Mouse (Mus musculus): Measurements from ENCODE around the gene Slc25a25. TPM values are rescaled to one million over a fixed set of nuclear protein-coding genes. Genes with fewer than 3 reads are reported as not detected.

The Slc25a25 gene
- polyA plus RNA-seq, 1 experiment, result 19.9 TPM

DNA sequence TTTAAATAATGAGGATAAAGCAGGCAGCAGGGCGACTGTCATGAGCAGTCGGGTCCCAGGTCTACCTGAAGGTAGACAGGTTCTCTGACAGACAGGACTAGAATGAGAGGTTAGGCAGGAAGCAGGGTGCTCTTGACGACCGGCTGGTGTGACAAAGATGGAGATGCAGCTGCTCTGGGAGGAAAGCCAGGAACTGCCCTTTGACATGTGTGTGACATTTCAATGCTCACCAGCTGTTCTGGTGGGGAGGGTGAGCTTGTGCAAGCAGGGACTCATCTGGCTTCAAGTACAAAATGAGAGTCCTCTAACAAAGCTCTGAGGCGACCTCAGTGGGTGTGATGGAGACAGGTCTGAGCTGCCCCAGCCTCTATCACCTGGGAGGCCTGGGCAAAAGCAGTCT, 37.3 kb downstream of the Slc25a25 start:
- Histone ChIP-seq H3K4me3 (replicated peaks; ENCODE audit: extremely low read depth, low read depth, low read length) (no peak overlapping the region), H3K4me1 (ENCODE audit: control insufficient read depth, insufficient read depth, low read length) (no peaks in the 10 kb centered on the region)
- 45% methylated on average over 5 of the region's 5 CpGs for WGBS
- no peak for DNase-seq
- TF ChIP-seq CTCF (IDR thresholded peaks at IDR 0.05; ENCODE audit: insufficient read depth, low read length), result no peak
- TF ChIP-seq POLR2A (IDR thresholded peaks at IDR 0.05; ENCODE audit: borderline replicate concordance, extremely low read depth, low read depth, low read length), result no peak

- DNase-seq, result no peak
- Histone ChIP-seq H3K4me3 (replicated peaks; ENCODE audit: extremely low read depth, low read depth, low read length) (no peak overlapping the region), H3K4me1 (ENCODE audit: control insufficient read depth, insufficient read depth, low read length) (no peaks in the 10 kb centered on the region)
- TF ChIP-seq POLR2A (IDR thresholded peaks at IDR 0.05; ENCODE audit: borderline replicate concordance, extremely low read depth, low read depth, low read length), result no peak
- no peak for TF ChIP-seq CTCF (IDR thresholded peaks at IDR 0.05; ENCODE audit: insufficient read depth, low read length)
- WGBS, result 93% methylated on average over 6 of the region's 6 CpGs
Observed at GRCm38 (mm10) chr2:32412742-32413531, 38.3 kb downstream of the Slc25a25 start.

GRCm38 (mm10) chr2:32411407-32411806, 39.8 kb downstream of the Slc25a25 start:
- Histone ChIP-seq H3K4me3 (replicated peaks; ENCODE audit: extremely low read depth, low read depth, low read length) (no peak overlapping the region), H3K4me1 (ENCODE audit: control insufficient read depth, insufficient read depth, low read length) (no peaks in the 10 kb centered on the region)
- TF ChIP-seq POLR2A (IDR thresholded peaks at IDR 0.05; ENCODE audit: borderline replicate concordance, extremely low read depth, low read depth, low read length) (no peak), CTCF (IDR thresholded peaks at IDR 0.05; ENCODE audit: insufficient read depth, low read length) (no peak)
- WGBS, result 80% methylated on average over 7 of the region's 7 CpGs
- no peak for DNase-seq

DNA sequence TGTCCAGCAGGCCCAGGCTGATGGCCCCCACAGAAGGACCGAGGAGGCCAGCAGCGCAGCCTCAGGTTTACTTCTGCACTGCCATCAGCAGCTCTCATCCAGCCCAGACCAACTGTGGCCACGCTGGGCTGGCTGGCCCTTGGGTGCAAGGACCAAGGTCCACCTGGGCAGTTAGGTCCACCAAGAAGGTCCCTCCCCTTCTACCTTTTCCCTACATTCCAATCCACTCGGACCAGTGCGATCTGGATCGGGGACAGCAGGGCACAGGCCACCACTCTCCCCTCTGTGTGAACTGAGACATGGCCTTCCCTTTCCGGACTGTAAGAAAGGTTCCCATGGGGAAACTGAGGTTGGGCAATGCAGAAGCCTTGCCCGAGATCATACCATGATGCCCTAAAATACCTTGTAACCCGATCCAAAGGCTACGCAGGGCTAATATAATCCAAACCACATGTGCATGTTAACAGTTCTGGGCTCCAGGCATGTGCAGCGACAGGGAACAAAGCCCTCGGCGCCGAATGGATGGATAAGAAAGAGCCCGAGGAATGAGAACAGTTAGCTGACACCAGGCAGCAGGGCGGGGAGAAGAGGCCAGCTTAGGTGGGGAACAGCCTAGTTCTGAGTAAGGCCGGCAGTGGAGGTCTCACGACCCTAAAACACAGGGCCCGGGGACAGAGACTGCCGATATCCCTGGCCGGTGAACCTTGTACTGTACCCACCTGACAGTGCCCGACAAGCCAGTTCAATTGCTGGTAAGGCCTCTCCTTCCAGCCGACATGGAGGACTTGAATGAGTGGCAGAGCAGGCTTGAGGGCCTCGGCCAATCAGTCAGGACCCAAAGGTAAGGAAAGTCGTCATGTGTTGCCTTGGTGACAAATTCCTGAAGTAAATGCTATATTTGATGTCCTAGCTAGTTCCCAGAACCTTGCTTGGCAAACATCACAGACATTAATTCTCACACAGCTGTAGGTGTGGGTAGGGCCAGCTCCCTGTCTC, 42.5 kb downstream of the Slc25a25 start:
- 71% methylated on average over 25 of the region's 25 CpGs for WGBS
- no peak for TF ChIP-seq POLR2A (IDR thresholded peaks at IDR 0.05; ENCODE audit: borderline replicate concordance, extremely low read depth, low read depth, low read length)
- no peak for TF ChIP-seq CTCF (IDR thresholded peaks at IDR 0.05; ENCODE audit: insufficient read depth, low read length)
- H3K4me3 ChIP-seq (replicated peaks; ENCODE audit: extremely low read depth, low read depth, low read length), result no peak overlapping the region
- H3K4me1 ChIP-seq (ENCODE audit: control insufficient read depth, insufficient read depth, low read length), result no peaks in the 10 kb centered on the region
- no peak for DNase-seq

DNA sequence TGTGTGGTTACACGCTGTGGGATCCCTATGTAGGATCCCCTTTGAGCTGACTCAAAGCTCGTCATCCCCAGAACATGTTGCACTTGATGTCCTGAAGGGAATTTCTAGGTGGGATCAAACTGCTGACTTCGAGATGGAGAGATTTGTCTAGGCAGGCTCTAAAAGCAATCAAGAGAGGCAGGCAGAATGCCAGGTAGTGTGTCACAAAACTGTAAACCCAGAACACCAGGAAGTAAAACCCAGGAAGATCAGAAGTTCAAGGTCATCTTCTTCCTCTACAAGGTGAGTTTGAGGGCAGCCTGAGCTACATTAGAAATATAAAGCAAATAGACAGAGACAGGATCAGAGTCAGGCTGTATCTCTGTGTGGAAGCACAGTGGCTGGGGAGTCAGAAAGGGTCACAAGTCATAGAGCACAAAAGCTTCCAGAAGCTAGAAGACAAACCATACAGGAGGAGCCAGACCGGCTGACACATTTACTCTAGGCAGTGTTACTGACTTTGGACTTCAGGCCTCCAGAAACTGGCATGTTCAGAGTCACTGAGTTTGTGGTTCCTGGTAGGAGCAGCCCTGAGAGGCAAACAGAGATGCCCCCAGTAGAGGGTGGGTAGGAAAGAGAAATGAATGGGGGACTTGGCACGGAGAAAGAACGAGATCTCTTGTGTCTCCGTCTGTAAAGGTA, 44.0 kb downstream of the Slc25a25 start:
- Histone ChIP-seq H3K4me1 (ENCODE audit: control insufficient read depth, insufficient read depth, low read length) (no peaks in the 10 kb centered on the region), H3K4me3 (replicated peaks; ENCODE audit: extremely low read depth, low read depth, low read length) (no peak overlapping the region)
- 80% methylated on average over 7 of the region's 7 CpGs for WGBS
- TF ChIP-seq CTCF (IDR thresholded peaks at IDR 0.05; ENCODE audit: insufficient read depth, low read length), result no peak
- TF ChIP-seq POLR2A (IDR thresholded peaks at IDR 0.05; ENCODE audit: borderline replicate concordance, extremely low read depth, low read depth, low read length), result no peak
- DNase-seq, result no peak

DNA sequence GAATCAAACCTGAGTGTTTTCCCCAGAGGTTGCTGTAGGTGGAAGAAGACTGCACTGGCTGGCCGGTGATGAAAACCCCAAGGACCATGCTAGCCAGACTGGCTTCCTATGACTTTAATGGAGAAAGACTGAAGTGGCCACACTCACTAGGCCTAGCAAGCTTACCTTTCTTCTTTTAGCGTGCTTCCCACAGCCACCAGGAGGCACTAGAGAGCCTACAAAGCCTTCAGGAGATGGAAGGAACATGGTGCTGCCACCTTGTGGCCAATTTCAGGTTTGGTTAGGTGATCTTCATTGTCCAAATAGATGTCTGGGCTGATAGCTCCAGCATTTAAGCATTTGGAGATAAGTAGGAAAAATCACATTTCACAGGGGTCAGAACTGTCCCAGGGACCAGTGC, 46.6 kb downstream of the Slc25a25 start:
- DNase-seq, result peak; percentile 92
- 11% methylated on average over 2 of the region's 2 CpGs for WGBS

GRCm38 (mm10) chr2:32396695-32397094, 54.5 kb downstream of the Slc25a25 start:
- H3K4me3 ChIP-seq (replicated peaks; ENCODE audit: extremely low read depth, low read depth, low read length), result peak overlapping the region; percentile 63
- peaks cover 5% of the 10 kb centered on the region for H3K4me1 ChIP-seq (ENCODE audit: control insufficient read depth, insufficient read depth, low read length)
- no peak for TF ChIP-seq CTCF (IDR thresholded peaks at IDR 0.05; ENCODE audit: insufficient read depth, low read length)
- TF ChIP-seq POLR2A (IDR thresholded peaks at IDR 0.05; ENCODE audit: borderline replicate concordance, extremely low read depth, low read depth, low read length), result no peak
- under 1% methylated on average over 15 of the region's 15 CpGs for WGBS
- no peak for DNase-seq

More for the DNA sequence above, 46.6 kb downstream of the Slc25a25 start:
- no peak for TF ChIP-seq POLR2A (IDR thresholded peaks at IDR 0.05; ENCODE audit: borderline replicate concordance, extremely low read depth, low read depth, low read length)
- TF ChIP-seq CTCF (IDR thresholded peaks at IDR 0.05; ENCODE audit: insufficient read depth, low read length), result peak; percentile 100
- no peaks in the 10 kb centered on the region for H3K4me1 ChIP-seq (ENCODE audit: control insufficient read depth, insufficient read depth, low read length)
- no peak overlapping the region for H3K4me3 ChIP-seq (replicated peaks; ENCODE audit: extremely low read depth, low read depth, low read length)

GRCm38 (mm10) chr2:32395946-32396621, 55.2 kb downstream of the Slc25a25 start:
- Histone ChIP-seq H3K4me1 (ENCODE audit: control insufficient read depth, insufficient read depth, low read length) (peaks cover 5% of the 10 kb centered on the region), H3K4me3 (replicated peaks; ENCODE audit: extremely low read depth, low read depth, low read length) (peak overlapping the region; percentile 63)
- under 1% methylated on average over 59 of the region's 59 CpGs for WGBS
- peak; percentile 44; the same call in 1 of the 2 replicates for TF ChIP-seq POLR2A (IDR thresholded peaks at IDR 0.05; ENCODE audit: borderline replicate concordance, extremely low read depth, low read depth, low read length)
- no peak for TF ChIP-seq CTCF (IDR thresholded peaks at IDR 0.05; ENCODE audit: insufficient read depth, low read length)
- DNase-seq, result peak; percentile 87

Measured in lung, adult 2 months (tissue).